Mouse (Mus musculus): ENCODE measurements around the gene Gpr132.

- no peak for TF ChIP-seq CTCF (IDR thresholded peaks at IDR 0.05; ENCODE audit: control insufficient read depth, insufficient read depth, insufficient read length)
- no peak for TF ChIP-seq USF1 (IDR thresholded peaks at IDR 0.05; ENCODE audit: low read depth)
- TF ChIP-seq MAX (IDR thresholded peaks at IDR 0.05): no peak
These were observed 30.9 kb upstream of the Gpr132 start for GRCm38 (mm10) chr12:112898960-112899359.

Measured in C2C12 (cell line).